Mouse (Mus musculus) lung, adult 2 months (tissue): ENCODE measurements around the gene Dpagt1.

Experiments
- CTCF ChIP-seq: fragments of 200-500 bp; IDR thresholded peaks from 2 replicates; pipeline ENCODE4 v1.5.1; 2011; ENCODE audit warnings: mild to moderate bottlenecking, low read length, control low read depth; ENCODE audit not compliant: insufficient read depth
- POLR2A ChIP-seq: fragments of 200-500 bp; IDR thresholded peaks from 2 replicates; pipeline ENCODE4 v1.6.1; 2011; ENCODE audit warnings: low read depth, mild to moderate bottlenecking, control low read depth, low read length, borderline replicate concordance; ENCODE audit errors: extremely low read depth

DNA sequence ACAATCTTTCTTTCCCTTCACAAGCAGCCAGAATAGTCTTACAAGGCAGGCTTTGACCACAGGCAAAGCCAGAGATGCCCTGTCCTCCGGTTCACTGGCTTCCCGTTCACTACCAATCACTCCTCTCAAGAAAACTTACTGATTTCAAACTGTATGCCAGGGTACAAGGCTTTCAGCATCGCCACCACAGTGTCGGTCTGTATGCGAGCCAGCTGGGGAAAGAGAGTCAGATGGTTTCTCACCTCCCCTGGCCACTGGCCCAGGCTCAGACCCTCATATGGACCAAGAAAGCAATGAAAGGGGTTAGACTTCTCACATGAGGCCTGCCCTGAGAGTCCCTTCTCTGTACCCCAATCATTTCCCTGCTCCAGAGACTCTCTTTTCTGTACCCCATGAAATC is 15.7 kb downstream of the Dpagt1 start:
- TF ChIP-seq POLR2A: no peak
- TF ChIP-seq CTCF: no peak
